23 mouse cellular contexts compared by ENCODE assay signal in genomic region chr3:56362543-56362942, GRCm38 (mm10).
DNase-seq lines count a peak whose midpoint lies in the region; ATAC-seq and TF ChIP-seq lines count a peak whose summit lies in the region.
"Had no signal": no experiment of that assay in that cellular context is flagged by ENCODE, and none has a peak within 500 bp of the region (broad histone marks: within the 10 kb centered on the region; RNA-seq: fewer than 3 reads in every experiment).

No protein-coding gene starts in this region.

- H3K9ac ChIP-seq in forebrain, embryonic 13.5 days = no peak overlapping the region
- no peak overlapping the region for H3K9ac ChIP-seq in forebrain, embryonic 11.5 days (ENCODE audit: low read length)
- H3K9ac ChIP-seq: heart, embryonic 12.5 days; liver, postnatal 0 days; midbrain, embryonic 15.5 days; neural tube, embryonic 12.5 days had no signal

- peak; percentile 90 for ATAC-seq in forebrain, embryonic 13.5 days
- no peak for ATAC-seq in forebrain, embryonic 11.5 days (replicated peaks; ENCODE audit: low FRiP score)
- ATAC-seq in monocyte, adult 5-6 weeks (replicated peaks; ENCODE audit: insufficient number of reproducible peaks, low FRiP score, low TSS enrichment, poor library complexity, severe bottlenecking) = no peak
- ATAC-seq: liver, postnatal 0 days; midbrain, embryonic 15.5 days had no signal

- H3K9me3 ChIP-seq in forebrain, embryonic 13.5 days (replicated peaks) = no peaks in the 10 kb centered on the region
- H3K9me3 ChIP-seq in forebrain, embryonic 11.5 days (ENCODE audit: control insufficient read depth, low read length) = no peaks in the 10 kb centered on the region
- H3K9me3 ChIP-seq: embryonic facial prominence, embryonic 10.5 days; heart, embryonic 12.5 days; midbrain, embryonic 15.5 days; neural tube, embryonic 12.5 days had no signal

- DNase-seq in forebrain, embryonic 11.5 days (ENCODE audit: low spot score) = no peak
- DNase-seq in right cerebral cortex, adult 2 months (ENCODE audit: low spot score in 2 of 2) = peak; percentile 53 to 58
- DNase-seq in right cerebral cortex, postnatal 14 days = no peak
- peak; percentile 12 to 14 for DNase-seq in left cerebral cortex, adult 2 months (ENCODE audit: extremely low spot score in 1 of 2, low spot score in 2 of 2)
- DNase-seq in spleen, postnatal 36 days (ENCODE audit: low spot score in 2 of 2) = no peak
- DNase-seq in lung, postnatal 25 days (ENCODE audit: low spot score) = no peak
- DNase-seq: adrenal gland, postnatal 14 days; cerebellum, postnatal 36 days; gastrocnemius, postnatal 36 days; heart, postnatal 36 days; kidney, adult 8-10 months; kidney, postnatal 4 days; liver, postnatal 0 days; spleen, adult 18-20 months; thymus, postnatal 36 days had no signal

- peaks cover 8% of the 10 kb centered on the region for H3K4me1 ChIP-seq in forebrain, embryonic 13.5 days
- H3K4me1 ChIP-seq in forebrain, embryonic 11.5 days (replicated peaks; ENCODE audit: control insufficient read depth, insufficient read depth, low read length) = no peaks in the 10 kb centered on the region
- H3K4me1 ChIP-seq: embryonic facial prominence, embryonic 10.5 days; heart, embryonic 12.5 days; midbrain, embryonic 15.5 days; neural tube, embryonic 12.5 days had no signal

- no peak overlapping the region for H3K4me2 ChIP-seq in forebrain, embryonic 13.5 days
- no peak overlapping the region for H3K4me2 ChIP-seq in forebrain, embryonic 11.5 days (ENCODE audit: low read depth, low read length, severe bottlenecking)
- H3K4me2 ChIP-seq: heart, embryonic 12.5 days; midbrain, embryonic 15.5 days; neural tube, embryonic 12.5 days had no signal

- 65% methylated on average over 2 of the region's 2 CpGs for WGBS in forebrain, embryonic 13.5 days
- 85% methylated on average over 2 of the region's 2 CpGs for WGBS in forebrain, embryonic 11.5 days

- no peaks in the 10 kb centered on the region for H3K36me3 ChIP-seq in forebrain, embryonic 13.5 days (ENCODE audit: poor library complexity, severe bottlenecking)
- no peaks in the 10 kb centered on the region for H3K36me3 ChIP-seq in forebrain, embryonic 11.5 days (ENCODE audit: control insufficient read depth, insufficient read depth, low read length)
- H3K36me3 ChIP-seq: embryonic facial prominence, embryonic 10.5 days; heart, embryonic 12.5 days; midbrain, embryonic 15.5 days; neural tube, embryonic 12.5 days had no signal

- intact Hi-C loops in left cerebral cortex, adult 2 months (cut with DNase I) = loop anchor here (5.0 kb wide), 2 partner anchors 180 to 430 kb away; partner anchors contain the start of gene Nbea

- no peaks in the 10 kb centered on the region for H3K27me3 ChIP-seq in forebrain, embryonic 13.5 days
- H3K27me3 ChIP-seq in forebrain, embryonic 11.5 days (ENCODE audit: control insufficient read depth, insufficient read depth, low read length) = no peaks in the 10 kb centered on the region
- H3K27me3 ChIP-seq: heart, embryonic 12.5 days; midbrain, embryonic 15.5 days; neural tube, embryonic 12.5 days had no signal

- no peak overlapping the region for H3K4me3 ChIP-seq in forebrain, embryonic 13.5 days
- H3K4me3 ChIP-seq in forebrain, embryonic 11.5 days (ENCODE audit: low read depth, low read length) = no peak overlapping the region
- H3K4me3 ChIP-seq in left cerebral cortex, adult 2 months = no peak overlapping the region
- H3K4me3 ChIP-seq: embryonic facial prominence, embryonic 10.5 days; erythroblast, embryonic 14.5 days; heart, embryonic 12.5 days; midbrain, embryonic 15.5 days; neural tube, embryonic 12.5 days had no signal

- TF ChIP-seq CTCF in left cerebral cortex, adult 2 months (IDR thresholded peaks at IDR 0.05) = no peak

- no peak overlapping the region for H3K27ac ChIP-seq in forebrain, embryonic 13.5 days
- H3K27ac ChIP-seq in forebrain, embryonic 11.5 days (ENCODE audit: low read depth, low read length) = no peak overlapping the region
- H3K27ac ChIP-seq in left cerebral cortex, adult 2 months = peak overlapping the region; percentile 33; the same call in 1 of the 2 replicates
- H3K27ac ChIP-seq: embryonic facial prominence, embryonic 10.5 days; midbrain, embryonic 15.5 days; neural tube, embryonic 12.5 days; stomach, postnatal 0 days had no signal

Comparison
In these comparisons a context has a peak if more than half of its experiments do, and no peak if none do; other contexts are left out.
1. DNase-seq: peak in right cerebral cortex, adult 2 months (2 of 2) and left cerebral cortex, adult 2 months (2 of 2); none in forebrain, embryonic 11.5 days (single experiment), right cerebral cortex, postnatal 14 days (single experiment), spleen, postnatal 36 days (0 of 2) and lung, postnatal 25 days (single experiment).